Mouse (Mus musculus): Measurements from ENCODE around the gene Tbc1d21.

DNA sequence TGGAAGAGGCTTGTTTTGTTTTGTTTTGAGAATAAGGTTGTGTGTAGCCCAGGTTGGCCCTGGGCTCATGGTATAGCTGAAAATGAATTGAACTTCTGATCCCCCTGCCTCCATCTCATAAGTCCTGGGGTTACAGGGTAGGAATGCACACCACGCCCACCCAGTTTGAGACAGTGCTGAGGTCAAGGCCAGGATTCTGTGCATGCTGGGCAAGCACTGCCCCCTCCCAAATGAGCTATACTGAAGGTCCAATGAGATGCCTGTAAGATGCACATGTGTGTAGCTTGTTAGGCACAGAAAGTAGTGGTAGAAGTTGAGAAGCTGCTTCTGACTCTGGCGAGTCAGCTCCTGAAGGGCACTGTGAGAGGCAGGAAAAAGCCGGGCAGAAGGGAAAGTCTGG lies 18.1 kb upstream of the Tbc1d21 start:
- TF ChIP-seq CTCF (conservative IDR thresholded peaks at IDR 0.05 in 1 of 2, IDR thresholded peaks at IDR 0.05 in 1 of 2; ENCODE audit: low read depth in 2 of 2, low read length in 2 of 2), result no peak
- TF ChIP-seq HCFC1 (IDR thresholded peaks at IDR 0.05; ENCODE audit: low read depth, low read length), result no peak
- TF ChIP-seq POLR2A (IDR thresholded peaks at IDR 0.05; ENCODE audit: low read depth, low read length), result no peak
- no peak for TF ChIP-seq UBTF (IDR thresholded peaks at IDR 0.05; ENCODE audit: low read depth, low read length)
- TF ChIP-seq EP300 (IDR thresholded peaks at IDR 0.05; ENCODE audit: low read length), result no peak
- no peak for TF ChIP-seq RCOR1 (conservative IDR thresholded peaks at IDR 0.05; ENCODE audit: low read depth, low read length)
- TF ChIP-seq MEF2A (IDR thresholded peaks at IDR 0.05; ENCODE audit: borderline replicate concordance, low read depth, low read length), result no peak
- TF ChIP-seq POLR2AphosphoS2 (IDR thresholded peaks at IDR 0.05; ENCODE audit: low read depth, low read length), result no peak
- TF ChIP-seq NRF1 (IDR thresholded peaks at IDR 0.05; ENCODE audit: low read depth, low read length), result no peak
- TF ChIP-seq KAT2A (IDR thresholded peaks at IDR 0.05; ENCODE audit: insufficient replicate concordance, low read length), result no peak
- no peak for TF ChIP-seq MAFK (IDR thresholded peaks at IDR 0.05; ENCODE audit: insufficient replicate concordance, low read length)
- no peak for TF ChIP-seq BHLHE40 (IDR thresholded peaks at IDR 0.05; ENCODE audit: low read depth, low read length)
- no peak for TF ChIP-seq MAZ (IDR thresholded peaks at IDR 0.05; ENCODE audit: low read depth, low read length)
- no peak for TF ChIP-seq E2F4 (IDR thresholded peaks at IDR 0.05; ENCODE audit: insufficient replicate concordance, low read depth, low read length)
